Mouse (Mus musculus): ENCODE results near the gene Pdzrn3.

- TF ChIP-seq ZC3H11A (IDR thresholded peaks at IDR 0.05; ENCODE audit: borderline replicate concordance, low read depth, low read length) = no peak
- TF ChIP-seq ZNF384 (IDR thresholded peaks at IDR 0.05; ENCODE audit: low read depth, low read length) = no peak
- TF ChIP-seq MAFK (IDR thresholded peaks at IDR 0.05; ENCODE audit: insufficient read depth, low read depth, low read length) = no peak
These were observed 44.6 kb upstream of the Pdzrn3 start for GRCm38 (mm10) chr6:101422084-101422954.

Data from ES-E14 (cell line).